Mouse (Mus musculus) A20 (cell line): Measurements from ENCODE around the gene Gm10338.
"Not testable (repeated sequence)": the region's sequence is repeated elsewhere in the genome, so short reads cannot be mapped to it uniquely, and the experiment has no call there.

Source experiments
- DNase-seq: peaks from one replicate; pipeline ENCODE4 v3.0.0-alpha.2; 2011; ENCODE audit warnings: low read depth, low spot score

Gene Gm10338

DNA sequence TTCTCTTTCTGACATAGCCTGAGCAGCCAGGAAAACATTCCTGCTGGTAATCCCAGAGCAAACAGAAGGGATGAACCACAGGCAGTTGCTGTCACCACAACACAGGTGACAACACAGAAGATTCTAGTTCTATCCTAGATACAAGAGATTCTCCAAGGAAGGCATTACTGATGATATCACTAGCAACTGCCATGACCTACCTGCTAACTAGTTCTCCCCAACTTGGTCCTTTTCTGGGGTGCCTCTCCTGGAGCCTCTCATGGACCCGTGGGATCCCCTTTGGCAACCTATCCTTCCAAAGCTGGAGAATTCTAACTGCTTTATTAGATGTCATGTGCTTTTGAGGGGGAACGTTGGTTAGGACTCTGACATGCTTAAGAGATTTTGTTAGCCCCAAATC, at the start of gene Gm10338:
TSS of gene Gm10338 (minus strand) at position 101 of the 400 bp plus-strand sequence.
- DNase-seq = not testable (repeated sequence)

DNA sequence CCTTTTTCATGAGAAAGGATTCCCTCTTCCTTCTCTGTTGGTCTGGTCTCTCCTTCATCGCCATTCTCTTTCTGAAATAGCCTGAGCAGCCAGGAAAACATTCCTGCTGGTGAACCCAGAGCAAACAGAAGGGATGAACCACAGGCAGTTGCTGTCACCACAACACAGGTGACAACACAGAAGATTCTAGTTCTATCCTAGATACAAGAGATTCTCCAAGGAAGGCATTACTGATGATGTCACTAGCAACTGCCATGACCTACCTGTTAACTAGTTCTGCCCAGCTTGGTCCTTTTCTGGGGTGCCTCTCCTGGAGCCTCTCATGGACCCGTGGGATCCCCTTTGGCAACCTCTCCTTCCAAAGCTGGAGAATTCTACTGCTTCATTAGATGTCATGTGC, 48.5 kb upstream of the Gm10338 start, which contains the start of gene Gm10128:
TSS of gene Gm10128 (minus strand) at position 101 of the 400 bp plus-strand sequence.
- not testable (repeated sequence) for DNase-seq

DNA sequence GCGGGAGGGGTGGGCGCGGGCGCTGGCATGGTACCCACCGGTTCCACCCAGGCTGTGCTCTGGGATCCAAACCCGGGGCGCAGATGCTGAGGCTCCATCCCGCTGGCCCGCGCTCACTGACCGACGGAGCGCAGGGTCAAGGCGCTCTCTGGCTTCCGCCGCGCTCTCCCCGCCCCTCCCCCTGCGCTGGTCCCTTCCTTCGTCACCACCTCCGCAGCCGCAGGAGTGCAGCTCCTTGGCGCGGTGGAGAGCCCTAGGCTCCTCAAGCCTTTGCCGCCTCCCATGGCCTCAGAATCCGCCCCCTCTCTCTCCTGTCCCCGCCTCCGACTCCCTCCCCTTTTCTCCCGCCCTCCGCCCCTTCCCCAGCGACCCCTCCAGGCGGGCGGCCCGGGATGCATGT, 27.0 kb downstream of the Gm10338 start, which contains the start of gene Gm3558:
TSS of gene Gm3558 (minus strand) at position 185 of the 400 bp plus-strand sequence.
- not testable (repeated sequence) for DNase-seq

DNA sequence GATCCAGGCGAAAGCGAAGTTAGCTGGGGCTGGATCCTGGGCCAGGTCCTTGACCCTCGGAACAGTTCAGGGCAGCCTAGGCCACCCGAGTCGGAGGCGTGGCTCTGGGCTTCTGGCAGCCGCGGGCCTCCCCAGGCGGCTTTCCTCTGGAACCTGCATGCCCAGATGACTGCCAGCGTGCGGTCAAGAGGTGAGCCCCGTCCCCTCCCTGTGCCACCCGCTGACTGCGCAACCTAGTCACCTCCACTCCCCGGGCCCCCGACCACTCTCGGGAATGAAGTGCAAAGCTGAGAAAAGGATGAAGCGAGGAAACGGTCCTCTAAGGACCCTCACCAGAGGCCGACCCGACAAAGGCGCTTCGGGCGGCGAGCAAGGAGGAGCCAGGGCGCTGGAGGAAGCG, 27.5 kb downstream of the Gm10338 start:
- not testable (repeated sequence) for DNase-seq

DNA sequence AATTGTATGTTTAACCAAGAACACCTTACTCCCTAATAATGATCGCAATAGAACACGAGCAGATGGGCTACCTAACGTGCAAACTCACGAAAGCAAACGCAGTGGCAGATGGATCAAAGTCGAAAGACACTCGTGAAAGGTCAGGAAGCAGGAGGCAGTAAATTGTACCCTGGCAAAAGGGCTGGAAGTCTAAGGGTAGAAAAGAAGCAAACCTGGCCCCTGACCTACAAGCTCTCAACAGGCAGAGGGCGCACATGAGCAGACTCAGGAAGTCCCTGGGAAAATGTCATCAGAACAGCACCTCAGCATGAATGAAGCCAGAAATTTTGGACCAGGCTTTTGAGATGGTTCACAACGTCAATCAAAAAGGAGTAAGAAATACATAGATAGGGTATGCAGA, 28.1 kb downstream of the Gm10338 start:
- not testable (repeated sequence) for DNase-seq
